Mouse (Mus musculus) erythroblast, embryonic 14.5 days (primary cell): Measurements from ENCODE around the gene Gnb1l.

Experiments
- GATA1 ChIP-seq: IDR thresholded peaks from 2 replicates; pipeline ENCODE4 v1.6.1; 2012; ENCODE audit warnings: low read length, inconsistent platforms, mixed read lengths
- TAL1 ChIP-seq: IDR thresholded peaks from 3 replicates; pipeline ENCODE4 v1.6.1; 2012; ENCODE audit warnings: low read length, inconsistent platforms, mixed read lengths

GRCm38 (mm10) chr16:18583673-18584357, 85.3 kb downstream of the Gnb1l start:
- TF ChIP-seq TAL1: no peak
- TF ChIP-seq GATA1: no peak
